In the genomic region with DNA sequence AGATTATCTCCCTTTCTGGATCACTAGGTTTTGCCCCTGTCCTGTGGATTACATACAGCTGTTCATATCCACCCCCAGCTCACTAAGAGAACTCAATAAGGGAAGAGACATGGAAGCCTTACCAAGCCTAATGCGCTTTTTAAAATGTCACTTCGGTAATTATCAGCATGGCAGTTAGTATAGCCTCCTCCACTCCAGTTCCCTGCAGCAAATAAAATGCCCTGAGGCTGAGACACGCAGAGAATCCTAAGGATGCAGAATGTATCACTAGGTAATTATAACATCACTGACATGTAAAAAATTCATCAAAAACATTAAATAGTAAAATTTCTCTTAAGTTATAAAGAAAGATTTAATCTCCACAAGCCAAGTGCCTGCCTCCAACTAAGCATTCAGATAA, we compare ENCODE assay signal across 29 mouse cellular contexts. TPM values are rescaled to one million over a fixed set of nuclear protein-coding genes. Genes with fewer than 3 reads are reported as not detected.
A peak's percentile ranks its signal among the peaks of the same experiment; 100 is the strongest.
DNase-seq lines count a peak whose midpoint lies in the region; ATAC-seq and TF ChIP-seq lines count a peak whose summit lies in the region.
"Had no signal": no experiment of that assay in that cellular context is flagged by ENCODE, and none has a peak within 500 bp of the region (broad histone marks: within the 10 kb centered on the region; RNA-seq: fewer than 3 reads in every experiment).

No protein-coding gene starts in this region.

- no peaks in the 10 kb centered on the region for H3K9me3 ChIP-seq in midbrain, embryonic 13.5 days
- no peaks in the 10 kb centered on the region for H3K9me3 ChIP-seq in midbrain, embryonic 11.5 days (ENCODE audit: control insufficient read depth, low read length)
- no peaks in the 10 kb centered on the region for H3K9me3 ChIP-seq in midbrain, embryonic 15.5 days
- H3K9me3 ChIP-seq in kidney, embryonic 16.5 days (ENCODE audit: low read length), result peaks cover 2% of the 10 kb centered on the region; the same call in 1 of the 2 replicates
- H3K9me3 ChIP-seq: embryonic facial prominence, embryonic 10.5 days; embryonic facial prominence, embryonic 13.5 days; forebrain, embryonic 13.5 days; heart, embryonic 12.5 days; heart, embryonic 15.5 days had no signal

- H3K9ac ChIP-seq in midbrain, embryonic 13.5 days (replicated peaks), result no peak overlapping the region
- no peak overlapping the region for H3K9ac ChIP-seq in midbrain, embryonic 11.5 days (ENCODE audit: low read length)
- H3K9ac ChIP-seq in midbrain, embryonic 15.5 days, result no peak overlapping the region
- H3K9ac ChIP-seq in kidney, embryonic 16.5 days (replicated peaks; ENCODE audit: low read length), result no peak overlapping the region
- H3K9ac ChIP-seq: embryonic facial prominence, embryonic 13.5 days; forebrain, embryonic 13.5 days; forebrain, postnatal 0 days; heart, embryonic 12.5 days; heart, embryonic 15.5 days; hindbrain, embryonic 14.5 days had no signal

- no peak overlapping the region for H3K4me3 ChIP-seq in layer of hippocampus, adult 2 months
- H3K4me3 ChIP-seq in midbrain, embryonic 13.5 days (replicated peaks), result no peak overlapping the region
- H3K4me3 ChIP-seq in midbrain, embryonic 11.5 days (ENCODE audit: low read depth, low read length), result no peak overlapping the region
- H3K4me3 ChIP-seq in midbrain, embryonic 15.5 days, result no peak overlapping the region
- no peak overlapping the region for H3K4me3 ChIP-seq in kidney, embryonic 16.5 days (ENCODE audit: low read length)
- H3K4me3 ChIP-seq: embryonic facial prominence, embryonic 10.5 days; embryonic facial prominence, embryonic 13.5 days; erythroblast, embryonic 14.5 days; forebrain, embryonic 13.5 days; gastrocnemius, adult 2 months; heart, embryonic 12.5 days; heart, embryonic 15.5 days had no signal

- DNase-seq in layer of hippocampus, adult 2 months (ENCODE audit: low spot score in 2 of 2), result no peak
- DNase-seq in layer of hippocampus, postnatal 25 days (ENCODE audit: extremely low spot score in 1 of 2, low spot score in 1 of 2), result no peak
- no peak for DNase-seq in midbrain, embryonic 11.5 days (ENCODE audit: low spot score, missing footprints)
- DNase-seq: adrenal gland, adult 2 months; adrenal gland, postnatal 14 days; cerebellum, adult 11-12 months; cerebellum, adult 8-10 months; cerebellum, postnatal 10 days; cerebellum, postnatal 36 days; embryo, embryonic 11 days; forebrain, postnatal 0 days; gastrocnemius, adult 2 months; gastrocnemius, postnatal 14 days; heart, adult 18-20 months; heart, postnatal 10 days; heart, postnatal 4 days had no signal

- ATAC-seq in midbrain, embryonic 13.5 days, result 0 out of 2 replicates have a peak, but pooled peaks have one; percentile 35
- ATAC-seq in midbrain, embryonic 11.5 days (ENCODE audit: low FRiP score), result no peak
- peak; percentile 53; the same call in 1 of the 2 replicates for ATAC-seq in midbrain, embryonic 15.5 days (replicated peaks)
- no peak for ATAC-seq in kidney, embryonic 16.5 days (ENCODE audit: low FRiP score, low TSS enrichment)
- ATAC-seq: CD4-positive, CD25-positive, alpha-beta regulatory T cell, adult 4 months; forebrain, embryonic 13.5 days; forebrain, postnatal 0 days; hindbrain, postnatal 0 days had no signal

- no peak overlapping the region for H3K4me2 ChIP-seq in midbrain, embryonic 13.5 days (replicated peaks)
- no peak overlapping the region for H3K4me2 ChIP-seq in midbrain, embryonic 11.5 days
- H3K4me2 ChIP-seq in midbrain, embryonic 15.5 days, result no peak overlapping the region
- H3K4me2 ChIP-seq in kidney, embryonic 16.5 days (replicated peaks; ENCODE audit: low read depth, low read length), result no peak overlapping the region
- H3K4me2 ChIP-seq: embryonic facial prominence, embryonic 13.5 days; forebrain, embryonic 13.5 days; heart, embryonic 12.5 days; heart, embryonic 15.5 days; hindbrain, embryonic 14.5 days had no signal

- H3K27me3 ChIP-seq in midbrain, embryonic 13.5 days, result no peaks in the 10 kb centered on the region
- H3K27me3 ChIP-seq in midbrain, embryonic 11.5 days (ENCODE audit: control insufficient read depth, insufficient read depth, low read length), result no peaks in the 10 kb centered on the region
- no peaks in the 10 kb centered on the region for H3K27me3 ChIP-seq in midbrain, embryonic 15.5 days (replicated peaks)
- H3K27me3 ChIP-seq in kidney, embryonic 16.5 days (ENCODE audit: insufficient read depth, low read length), result no peaks in the 10 kb centered on the region
- H3K27me3 ChIP-seq: embryonic facial prominence, embryonic 13.5 days; forebrain, embryonic 13.5 days; heart, embryonic 12.5 days; heart, embryonic 15.5 days had no signal

- peak overlapping the region; percentile 46; the same call in 1 of the 2 replicates for H3K27ac ChIP-seq in layer of hippocampus, adult 2 months
- H3K27ac ChIP-seq in midbrain, embryonic 13.5 days, result peak overlapping the region; percentile 30; the same call in 1 of the 2 replicates
- H3K27ac ChIP-seq in midbrain, embryonic 11.5 days (ENCODE audit: low read depth, low read length), result no peak overlapping the region
- peak overlapping the region; percentile 50 for H3K27ac ChIP-seq in midbrain, embryonic 15.5 days
- no peak overlapping the region for H3K27ac ChIP-seq in kidney, embryonic 16.5 days (ENCODE audit: low read length)
- H3K27ac ChIP-seq: embryonic facial prominence, embryonic 10.5 days; embryonic facial prominence, embryonic 13.5 days; forebrain, embryonic 13.5 days; gastrocnemius, adult 2 months; heart, embryonic 15.5 days; hindbrain, embryonic 14.5 days; hindbrain, postnatal 0 days had no signal

- 69% methylated on average over 3 of the region's 3 CpGs for whole genome bisulfite sequencing in midbrain, embryonic 13.5 days
- 76% methylated on average over 3 of the region's 3 CpGs for WGBS in midbrain, embryonic 11.5 days
- WGBS in midbrain, embryonic 15.5 days, result 56% methylated on average over 3 of the region's 3 CpGs
- WGBS in kidney, embryonic 16.5 days, result 65% methylated on average over 3 of the region's 3 CpGs

- no peaks in the 10 kb centered on the region for H3K36me3 ChIP-seq in midbrain, embryonic 13.5 days
- H3K36me3 ChIP-seq in midbrain, embryonic 11.5 days (ENCODE audit: control insufficient read depth, insufficient read depth, low read length), result no peaks in the 10 kb centered on the region
- H3K36me3 ChIP-seq in midbrain, embryonic 15.5 days (replicated peaks), result no peaks in the 10 kb centered on the region
- no peaks in the 10 kb centered on the region for H3K36me3 ChIP-seq in kidney, embryonic 16.5 days (ENCODE audit: insufficient read depth, low read length)
- H3K36me3 ChIP-seq: embryonic facial prominence, embryonic 10.5 days; embryonic facial prominence, embryonic 13.5 days; heart, embryonic 12.5 days; heart, embryonic 15.5 days had no signal

- peaks cover 18% of the 10 kb centered on the region; the same call in 1 of the 2 replicates for H3K4me1 ChIP-seq in midbrain, embryonic 13.5 days (replicated peaks)
- H3K4me1 ChIP-seq in midbrain, embryonic 11.5 days (ENCODE audit: control insufficient read depth, insufficient read depth, low read length), result no peaks in the 10 kb centered on the region
- H3K4me1 ChIP-seq in midbrain, embryonic 15.5 days, result 0 out of 2 replicates have a peak, but pooled peaks cover 9% of the 10 kb centered on the region
- no peaks in the 10 kb centered on the region for H3K4me1 ChIP-seq in kidney, embryonic 16.5 days (ENCODE audit: insufficient read depth, low read length)

- no peak for TF ChIP-seq CTCF in layer of hippocampus, adult 2 months (conservative IDR thresholded peaks at IDR 0.05)

RNA-seq across cellular contexts. Expression of a gene that starts 45.9 kb away (rescaled TPM):
- total RNA-seq in layer of hippocampus, adult 2 months (2021), result 10 to 100 TPM; 75.7 to 86.0 TPM
- 10 to 100 TPM; 76.8 to 79.4 TPM for total RNA-seq in layer of hippocampus, postnatal 25 days (2021)
- polyA plus RNA-seq in midbrain, embryonic 13.5 days (2015; fragmentation: Nextera tagmentation; extraction: Ambion mirVana), result 3.2 and 4.5 TPM in 2 replicates
- 2.9 and 3.0 TPM in 2 replicates for polyA plus RNA-seq in midbrain, embryonic 11.5 days (2014; fragmentation: Nextera tagmentation; extraction: Ambion mirVana)
- 3.1 and 3.3 TPM in 2 replicates for polyA plus RNA-seq in midbrain, embryonic 15.5 days (2015; fragmentation: Nextera tagmentation; extraction: Ambion mirVana)
- polyA plus RNA-seq in kidney, embryonic 16.5 days (2015; fragmentation: Nextera tagmentation; extraction: Ambion mirVana), result 3.1 and 3.9 TPM in 2 replicates
- total RNA-seq: MEL had no signal
- polyA plus RNA-seq: CD4-positive, CD25-positive, alpha-beta regulatory T cell, adult 4 months had no signal

Comparison
In these comparisons a context has a peak if more than half of its experiments do, and no peak if none do; other contexts are left out.
1. H3K27ac ChIP-seq: peak in layer of hippocampus, adult 2 months (single experiment), midbrain, embryonic 13.5 days (single experiment) and midbrain, embryonic 15.5 days (single experiment); none in midbrain, embryonic 11.5 days (single experiment) and kidney, embryonic 16.5 days (single experiment).
2. ATAC-seq: peak in midbrain, embryonic 13.5 days (single experiment) and midbrain, embryonic 15.5 days (single experiment); none in midbrain, embryonic 11.5 days (single experiment) and kidney, embryonic 16.5 days (single experiment).